Mouse (Mus musculus): ENCODE data around the gene Foxred2.
A peak's percentile ranks its signal among the peaks of the same experiment; 100 is the strongest.

The Foxred2 gene

GRCm38 (mm10) chr15:77945711-77946110 lies 10.8 kb downstream of the Foxred2 start:
- no peak for DNase-seq (ENCODE audit: low read depth, low spot score)

DNA sequence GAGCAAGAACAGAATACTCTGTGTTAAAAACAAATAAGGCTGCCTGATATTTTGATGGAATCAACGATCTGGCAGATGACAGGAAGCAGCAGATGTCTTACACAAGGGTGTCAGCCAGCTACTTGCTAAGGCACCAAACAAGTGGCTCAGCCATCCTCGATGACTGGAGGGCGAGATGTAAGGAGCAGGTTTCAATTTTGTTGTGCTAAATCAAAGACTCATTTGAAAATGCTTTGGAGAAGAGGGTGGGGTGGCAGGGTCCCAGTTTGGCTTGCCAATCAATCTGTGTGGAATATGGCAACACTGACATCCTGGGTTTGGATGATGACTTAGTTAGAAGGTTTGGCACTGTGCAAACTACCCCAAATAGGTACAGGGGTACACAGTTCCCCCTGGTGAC lies 15.0 kb downstream of the Foxred2 start:
- DNase-seq (ENCODE audit: low read depth, low spot score): no peak

- no peak for DNase-seq (ENCODE audit: low read depth, low spot score)
These were observed 18.0 kb downstream of the Foxred2 start for GRCm38 (mm10) chr15:77938516-77938915.

GRCm38 (mm10) chr15:77935673-77936375 lies 20.7 kb downstream of the Foxred2 start:
- no peak for DNase-seq (ENCODE audit: low read depth, low spot score)

GRCm38 (mm10) chr15:77934968-77935367 lies 21.6 kb downstream of the Foxred2 start:
- DNase-seq (ENCODE audit: low read depth, low spot score): no peak

- DNase-seq (ENCODE audit: low read depth, low spot score): no peak
These were observed 22.2 kb downstream of the Foxred2 start for GRCm38 (mm10) chr15:77934326-77934725.

- DNase-seq (ENCODE audit: low read depth, low spot score): peak; percentile 77
These were observed 22.8 kb downstream of the Foxred2 start for GRCm38 (mm10) chr15:77933770-77934169.

DNA sequence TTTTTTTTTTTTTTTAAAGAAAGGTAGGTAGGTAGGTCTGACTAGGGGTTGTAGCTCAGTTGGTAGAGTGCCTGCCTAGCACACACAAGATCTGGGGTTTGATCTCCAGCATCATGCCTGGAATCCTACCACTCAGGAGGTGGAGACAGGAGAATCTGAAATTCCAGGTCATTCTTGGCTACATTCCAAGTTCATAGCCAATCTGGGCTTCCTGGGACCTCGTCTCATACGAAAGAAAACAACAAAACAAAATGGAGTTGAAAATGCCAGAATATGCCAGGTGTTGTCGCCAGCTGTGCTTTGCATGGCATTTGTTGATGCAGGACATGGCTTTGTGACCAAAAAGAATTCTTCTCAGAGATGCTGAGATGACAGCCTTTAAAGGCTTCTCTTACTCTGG lies 23.3 kb downstream of the Foxred2 start:
- DNase-seq (ENCODE audit: low read depth, low spot score): no peak

GRCm38 (mm10) chr15:77931689-77932016 lies 24.9 kb downstream of the Foxred2 start:
- no peak for DNase-seq (ENCODE audit: low read depth, low spot score)

GRCm38 (mm10) chr15:77930986-77931688 lies 25.4 kb downstream of the Foxred2 start:
- DNase-seq (ENCODE audit: low read depth, low spot score): no peak

GRCm38 (mm10) chr15:77929804-77930203 lies 26.7 kb downstream of the Foxred2 start:
- DNase-seq (ENCODE audit: low read depth, low spot score): no peak

DNA sequence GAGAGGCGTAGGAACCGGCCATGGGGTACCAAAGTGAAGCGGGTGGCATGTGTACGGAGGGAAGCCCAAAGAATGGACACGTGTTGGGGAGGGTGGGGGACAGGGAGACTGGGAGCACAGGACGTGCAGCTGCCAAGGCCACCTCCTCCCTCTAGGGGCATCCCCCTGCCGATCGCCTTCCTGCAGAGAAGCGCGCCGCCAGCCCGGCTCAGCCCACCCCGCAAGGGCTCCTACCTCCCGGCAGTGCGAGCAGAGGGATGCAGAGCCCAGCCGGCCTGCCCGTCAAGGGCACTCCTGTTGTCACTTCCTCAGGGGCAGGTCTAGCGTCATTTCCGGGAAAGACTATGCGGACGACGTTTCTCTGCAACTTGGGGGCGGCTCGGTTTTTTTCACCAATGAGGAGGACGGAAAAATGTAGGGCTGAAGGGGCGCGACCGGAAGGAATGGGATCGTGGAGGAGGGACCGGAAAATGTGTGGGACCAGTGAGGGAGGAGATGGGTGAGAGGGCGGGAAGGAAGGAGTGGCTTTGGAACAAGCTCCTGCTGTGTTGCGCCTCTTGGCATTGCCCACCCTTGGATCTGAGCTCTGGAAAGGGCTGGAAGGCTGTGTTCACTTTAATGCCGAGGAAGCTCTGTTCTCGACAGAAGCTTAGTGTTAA lies 27.7 kb downstream of the Foxred2 start, which contains the start of gene Txn2:
Txn2 (minus strand) TSS at position 334 of the 659 bp plus-strand sequence.
- DNase-seq (ENCODE audit: low read depth, low spot score): peak; percentile 94

- DNase-seq (ENCODE audit: low read depth, low spot score): no peak
These were observed 28.4 kb downstream of the Foxred2 start for GRCm38 (mm10) chr15:77928091-77928490.

- no peak for DNase-seq (ENCODE audit: low read depth, low spot score)
These were observed 29.6 kb downstream of the Foxred2 start for GRCm38 (mm10) chr15:77926921-77927320.

- no peak for DNase-seq (ENCODE audit: low read depth, low spot score)
These were observed 31.3 kb downstream of the Foxred2 start for GRCm38 (mm10) chr15:77925195-77925594.

- DNase-seq (ENCODE audit: low read depth, low spot score): no peak
These were observed 33.1 kb downstream of the Foxred2 start for GRCm38 (mm10) chr15:77923267-77924035.

DNA sequence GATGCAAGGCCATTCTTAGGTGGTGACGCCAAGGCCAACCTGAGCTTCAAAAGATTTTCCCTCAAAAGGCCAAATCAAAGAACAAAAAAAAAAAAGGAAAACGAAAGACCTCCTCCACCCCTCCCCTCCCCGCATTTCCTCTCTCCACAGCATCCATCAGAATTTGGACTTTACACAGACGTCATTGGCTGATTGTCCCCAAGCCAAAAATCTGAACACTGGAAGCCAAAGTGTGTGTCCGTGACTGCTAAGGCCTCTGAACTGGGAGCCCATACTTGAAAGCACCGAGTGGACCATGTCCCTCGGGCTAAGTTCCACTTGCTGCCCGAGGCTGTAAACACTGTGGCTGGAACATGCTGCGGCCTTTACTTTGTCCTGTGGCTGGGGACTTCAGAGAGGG lies 33.8 kb downstream of the Foxred2 start:
- no peak for DNase-seq (ENCODE audit: low read depth, low spot score)

DNA sequence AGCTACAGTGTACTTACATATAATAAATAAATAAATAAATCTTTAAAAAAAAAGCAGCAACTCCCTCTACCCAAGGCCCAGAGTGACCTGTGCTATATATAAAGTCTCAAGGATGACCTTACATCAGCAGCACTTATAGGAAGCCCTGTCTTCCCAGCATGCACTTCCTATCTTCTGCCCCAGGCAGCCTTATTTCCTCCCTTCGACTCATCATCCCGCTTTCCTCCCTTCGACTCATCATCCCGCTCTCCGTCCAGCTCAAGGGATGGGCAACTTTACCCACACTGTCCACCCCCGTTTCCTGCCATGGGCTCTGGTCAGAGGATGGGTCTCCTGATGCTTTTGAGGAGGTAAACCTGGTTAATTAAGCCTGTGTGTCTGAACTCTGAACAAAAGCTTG lies 34.9 kb downstream of the Foxred2 start:
- no peak for DNase-seq (ENCODE audit: low read depth, low spot score)

GRCm38 (mm10) chr15:77920511-77921462 lies 35.7 kb downstream of the Foxred2 start:
- no peak for DNase-seq (ENCODE audit: low read depth, low spot score)

DNA sequence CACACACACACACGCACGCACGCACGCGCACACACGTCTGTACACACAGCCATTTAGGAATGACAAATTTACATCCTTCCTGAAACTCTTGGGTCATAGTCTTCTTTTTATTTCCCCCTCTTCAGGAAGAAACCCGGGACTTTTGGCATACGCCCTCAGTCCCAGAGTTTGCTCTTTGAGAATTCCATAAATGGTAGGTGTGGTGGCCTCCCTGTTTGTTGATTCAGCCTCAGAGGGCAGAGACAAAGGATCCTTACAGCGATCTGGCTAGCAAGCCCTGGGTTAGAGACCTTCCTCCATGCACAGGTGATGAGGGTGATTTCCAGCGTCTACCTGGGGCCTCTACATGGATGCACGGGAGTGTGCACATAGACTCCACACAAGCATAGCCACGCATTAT lies 37.1 kb downstream of the Foxred2 start:
- no peak for DNase-seq (ENCODE audit: low read depth, low spot score)

Data from WW6 (cell line).